Mouse (Mus musculus) midbrain, postnatal 0 days (tissue): Measurements from ENCODE around the gene Hspbp1. TPM values are rescaled to one million over a fixed set of nuclear protein-coding genes. Genes with fewer than 3 reads are reported as not detected.
A peak's percentile ranks its signal among the peaks of the same experiment; 100 is the strongest.

ENCODE experiments used
- ATAC-seq: fragments of 200-750 bp; cut with Nextera tagmentation; 2 replicates; pipeline ENCODE4 v1.8.0; 2017; ENCODE audit warnings: moderate number of reproducible peaks, mild to moderate bottlenecking, moderate TSS enrichment, moderate library complexity; ENCODE audit not compliant: low FRiP score
- DNase-seq: peaks from one replicate; pipeline ENCODE4 v3.0.0-alpha.2; 2015; ENCODE audit warnings: low spot score
- H3K27ac ChIP-seq: fragments of 300-500 bp; sonication (generic); 2 replicates; pipeline ENCODE4 v1.5.1; 2014; ENCODE audit warnings: low read depth, mild to moderate bottlenecking, low read length, mixed read lengths
- H3K27me3 ChIP-seq: fragments of 300-500 bp; sonication (generic); 2 replicates; pipeline ENCODE4 v1.6.1; 2014; ENCODE audit warnings: low read length, control low read depth, mixed read lengths; ENCODE audit not compliant: insufficient read depth
- H3K36me3 ChIP-seq: fragments of 300-500 bp; sonication (generic); 2 replicates; pipeline ENCODE4 v1.6.1; 2014; ENCODE audit warnings: low read length, control low read depth, mixed read lengths; ENCODE audit not compliant: insufficient read depth
- H3K4me1 ChIP-seq: fragments of 300-500 bp; sonication (generic); 2 replicates; pipeline ENCODE4 v1.6.1; 2014; ENCODE audit warnings: mild to moderate bottlenecking, control low read depth, antibody characterized with exemption, low read length, mixed read lengths; ENCODE audit not compliant: insufficient read depth
- H3K4me2 ChIP-seq: fragments of 300-500 bp; sonication (generic); 2 replicates; pipeline ENCODE4 v1.6.1; 2014; ENCODE audit warnings: low read depth, mild to moderate bottlenecking, low read length, mixed read lengths; ENCODE audit not compliant: poor library complexity, severe bottlenecking
- H3K4me3 ChIP-seq: fragments of 300-500 bp; sonication (generic); 2 replicates; pipeline ENCODE4 v1.5.1; 2014; ENCODE audit warnings: low read depth, mild to moderate bottlenecking, low read length, moderate library complexity
- H3K9ac ChIP-seq: fragments of 300-500 bp; sonication (generic); replicated peaks from 2 replicates; pipeline ENCODE4 v1.6.1; 2014; ENCODE audit warnings: mild to moderate bottlenecking, low read length, moderate library complexity, mixed read lengths; ENCODE audit not compliant: poor library complexity, severe bottlenecking
- H3K9me3 ChIP-seq: fragments of 300-500 bp; sonication (generic); 2 replicates; pipeline ENCODE4 v1.6.1; 2016; ENCODE audit warnings: low read length, control low read depth
- CTCF ChIP-seq: IDR thresholded peaks from 2 replicates; pipeline ENCODE4 v1.5.1; 2016; ENCODE audit warnings: antibody characterized with exemption, mild to moderate bottlenecking
- WGBS: fragments of 180-500 bp; shearing (Covaris S2); extraction: QIAGEN DNeasy Blood & Tissue Kit; methylation state at CpG from one replicate; pipeline ENCODE4 v1.1.7; 2014; 5-methylcytosine and 5-hydroxymethylcytosine counted together
- polyA plus RNA-seq: library from polyadenylated mRNA; unstranded; fragments of >200 nt; fragmentation: Nextera tagmentation; extraction: Ambion mirVana; gene quantifications from 2 replicates; pipeline ENCODE4 v1.2.1, GENCODE M21; 2015
- total RNA-seq: library from RNA; depleted of rRNA; stranded (reverse); fragments of >200 nt; gene quantifications from 2 replicates; pipeline ENCODE4 v1.2.3, GENCODE M21; 2014; rRNA removed

Gene Hspbp1
- 247 TPM in 2 replicates for total RNA-seq
- 193 and 199 TPM in 2 replicates for polyA plus RNA-seq

GRCm38 (mm10) chr7:4684632-4685417, at the start of gene Hspbp1:
Hspbp1 (minus strand) TSS chr7:4685068.
- Histone ChIP-seq H3K27me3 (no peaks in the 10 kb centered on the region), H3K27ac (peak within 1 kb of the TSS; percentile 65), H3K4me2 (peak within 1 kb of the TSS; percentile 90), H3K9me3 (no peaks in the 10 kb centered on the region), H3K36me3 (peaks cover 8% of the 10 kb centered on the region), H3K9ac (peak within 1 kb of the TSS; percentile 70), H3K4me1 (peaks cover 5% of the 10 kb centered on the region), H3K4me3 (peak within 1 kb of the TSS; percentile 73)
- ATAC-seq (peak; percentile 97), DNase-seq (peak; percentile 96)
- WGBS = under 1% methylated on average over 32 of the region's 32 CpGs
- TF ChIP-seq CTCF = peak; percentile 30; the same call in 1 of the 2 replicates

GRCm38 (mm10) chr7:4732968-4733392, 48.1 kb upstream of the Hspbp1 start:
- DNase-seq = no peak
- Histone ChIP-seq H3K27ac (no peak overlapping the region), H3K9ac (no peak overlapping the region), H3K9me3 (no peaks in the 10 kb centered on the region), H3K4me2 (no peak overlapping the region), H3K4me1 (no peaks in the 10 kb centered on the region), H3K36me3 (no peaks in the 10 kb centered on the region), H3K4me3 (no peak overlapping the region), H3K27me3 (no peaks in the 10 kb centered on the region)
- ATAC-seq = no peak
- WGBS = 82% methylated on average over 6 of the region's 6 CpGs
- no peak for TF ChIP-seq CTCF

- WGBS = 87% methylated on average over 5 of the region's 5 CpGs
- Histone ChIP-seq H3K27ac (no peak overlapping the region), H3K36me3 (no peaks in the 10 kb centered on the region), H3K27me3 (no peaks in the 10 kb centered on the region), H3K4me1 (no peaks in the 10 kb centered on the region), H3K4me2 (no peak overlapping the region), H3K9me3 (no peaks in the 10 kb centered on the region), H3K4me3 (no peak overlapping the region), H3K9ac (no peak overlapping the region)
- DNase-seq (no peak), ATAC-seq (no peak)
- no peak for TF ChIP-seq CTCF
These were observed 46.2 kb upstream of the Hspbp1 start for GRCm38 (mm10) chr7:4731090-4731489.

GRCm38 (mm10) chr7:4725169-4725568, 40.3 kb upstream of the Hspbp1 start, which contains the start of gene Tmem150b:
Tmem150b (minus strand) TSS chr7:4725249.
- Histone ChIP-seq H3K9ac (no peak within 1 kb of the TSS), H3K4me3 (no peak within 1 kb of the TSS), H3K4me2 (no peak within 1 kb of the TSS), H3K36me3 (no peaks in the 10 kb centered on the region), H3K9me3 (no peaks in the 10 kb centered on the region), H3K4me1 (peaks cover 3% of the 10 kb centered on the region; the same call in 1 of the 2 replicates), H3K27ac (no peak within 1 kb of the TSS), H3K27me3 (no peaks in the 10 kb centered on the region)
- 87% methylated on average over 7 of the region's 7 CpGs for WGBS
- no peak for TF ChIP-seq CTCF
- no peak for ATAC-seq
- no peak for DNase-seq

- WGBS = 92% methylated on average over 3 of the region's 3 CpGs
- Histone ChIP-seq H3K27ac (no peak overlapping the region), H3K9ac (no peak overlapping the region), H3K36me3 (no peaks in the 10 kb centered on the region), H3K4me2 (no peak overlapping the region), H3K4me3 (no peak overlapping the region), H3K27me3 (no peaks in the 10 kb centered on the region), H3K9me3 (no peaks in the 10 kb centered on the region), H3K4me1 (peaks cover 3% of the 10 kb centered on the region; the same call in 1 of the 2 replicates)
- ATAC-seq = no peak
- no peak for TF ChIP-seq CTCF
- no peak for DNase-seq
These were observed 39.5 kb upstream of the Hspbp1 start for GRCm38 (mm10) chr7:4724359-4724758.

GRCm38 (mm10) chr7:4723508-4723907, 38.6 kb upstream of the Hspbp1 start:
- Histone ChIP-seq H3K9ac (peak overlapping the region; percentile 48), H3K27me3 (no peaks in the 10 kb centered on the region), H3K4me1 (peaks cover 3% of the 10 kb centered on the region; the same call in 1 of the 2 replicates), H3K4me2 (peak overlapping the region; percentile 50), H3K36me3 (no peaks in the 10 kb centered on the region), H3K27ac (no peak overlapping the region), H3K4me3 (peak overlapping the region; percentile 25), H3K9me3 (no peaks in the 10 kb centered on the region)
- ATAC-seq (peak; percentile 52; the same call in 1 of the 2 replicates), DNase-seq (peak; percentile 51)
- TF ChIP-seq CTCF = no peak
- 33% methylated on average over 12 of the region's 12 CpGs for WGBS
